Mouse (Mus musculus) spleen, adult 12 weeks (tissue): ENCODE results near the gene Usp40.
A peak's percentile ranks its signal among the peaks of the same experiment; 100 is the strongest.
"Not testable (repeated sequence)": the region's sequence is repeated elsewhere in the genome, so short reads cannot be mapped to it uniquely, and the experiment has no call there.

Source experiments
- DNase-seq: peaks from one replicate; pipeline ENCODE4 v3.0.0; 2022; ENCODE audit warnings: low spot score

Gene Usp40

DNA sequence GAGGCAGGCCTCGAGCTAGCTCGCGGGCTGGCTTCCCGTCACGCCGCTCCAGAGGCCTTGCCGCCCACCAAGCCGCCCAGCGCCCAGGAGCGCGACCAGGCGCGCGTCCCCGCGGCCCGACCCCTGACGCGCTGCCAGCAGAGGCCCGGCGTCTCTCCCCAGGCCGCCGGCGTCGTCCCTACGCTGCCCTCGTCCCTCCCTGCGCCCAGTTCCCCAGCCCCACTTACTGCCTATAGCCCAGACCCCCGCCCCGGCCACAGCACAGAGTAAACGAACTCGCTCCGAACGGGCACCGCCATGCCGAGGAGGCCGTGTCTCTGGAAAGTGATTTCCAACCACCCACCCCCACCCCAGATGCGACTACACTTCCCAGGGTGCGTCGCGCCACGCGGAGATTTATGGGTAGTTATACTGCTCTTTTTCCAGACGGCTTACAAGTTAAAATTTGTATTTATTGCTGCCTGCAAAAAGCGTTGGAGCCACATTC is at the start of gene Usp40:
Usp40 (minus strand) TSS at position 341 of the 487 bp plus-strand sequence.
- peak; percentile 46 for DNase-seq

DNA sequence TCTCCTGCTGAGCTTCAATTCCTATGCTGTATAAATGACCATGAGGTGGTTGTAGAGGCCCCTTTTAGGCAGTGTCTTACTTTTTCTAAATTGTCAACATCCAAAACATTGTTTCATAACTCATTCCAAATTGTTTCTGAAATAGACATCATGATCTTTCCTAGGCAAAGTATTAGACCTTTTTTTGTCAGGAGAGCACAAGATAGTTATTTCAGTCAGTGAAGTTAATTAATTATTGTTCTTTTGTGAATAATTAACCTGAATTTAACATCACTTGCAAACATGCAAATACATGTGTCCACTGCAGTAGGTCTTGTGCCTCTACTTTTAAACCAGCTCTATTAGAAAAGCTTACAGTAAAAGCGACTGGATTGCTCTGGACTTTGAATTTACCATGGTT is 46.7 kb upstream of the Usp40 start, which contains the start of gene Ugt1a10:
Ugt1a10 (plus strand) TSS at position 301 of the 400 bp plus-strand sequence.
- DNase-seq: no peak

DNA sequence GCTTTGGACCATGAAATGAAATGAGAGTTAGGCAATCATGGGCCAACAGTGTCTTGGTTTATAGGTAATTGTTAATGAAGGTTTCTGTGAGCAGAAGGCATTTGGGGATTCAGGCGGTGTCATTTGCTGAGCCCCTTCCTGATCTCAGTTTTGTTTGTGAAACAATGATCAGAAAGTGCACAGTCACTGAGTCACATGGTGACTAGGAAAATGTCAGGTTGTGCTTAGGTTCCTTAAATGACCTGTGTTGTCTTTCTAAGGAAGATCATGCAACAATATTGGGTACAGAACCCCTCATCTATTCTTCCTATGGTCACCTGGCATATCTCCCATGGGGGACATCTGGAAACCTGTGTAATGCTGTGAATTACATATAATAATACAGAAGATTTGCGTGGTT is 39.1 kb upstream of the Usp40 start:
- DNase-seq: not testable (repeated sequence)

DNA sequence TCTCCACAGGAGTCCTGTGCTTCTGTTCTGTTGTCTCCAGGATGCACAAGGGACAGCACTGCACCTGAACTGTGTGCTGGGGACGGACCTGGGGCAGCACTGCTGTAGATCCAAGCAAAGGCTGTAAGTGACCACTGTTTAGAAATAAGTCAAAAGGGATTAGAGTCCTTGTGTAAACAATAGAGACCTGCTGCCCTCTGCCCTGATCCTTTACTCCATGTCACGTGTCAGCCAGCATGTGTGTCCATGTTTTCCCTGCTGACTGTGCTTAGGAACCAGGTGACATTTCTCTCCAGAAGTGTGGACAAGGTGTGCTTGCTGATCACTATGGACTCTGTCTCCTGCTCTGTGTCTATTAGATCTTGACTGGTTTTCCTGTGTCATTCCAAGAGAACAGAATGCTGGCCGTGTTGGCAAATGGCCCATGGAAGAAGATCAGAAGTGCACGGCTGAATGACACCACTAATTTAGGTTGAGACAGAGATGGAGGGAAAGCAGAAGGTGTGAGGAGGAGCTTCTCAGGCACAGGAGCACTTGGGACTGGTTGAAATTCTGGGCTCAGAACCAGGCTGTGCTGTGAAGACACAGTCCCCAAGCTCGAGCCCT is 36.6 kb upstream of the Usp40 start:
- not testable (repeated sequence) for DNase-seq

DNA sequence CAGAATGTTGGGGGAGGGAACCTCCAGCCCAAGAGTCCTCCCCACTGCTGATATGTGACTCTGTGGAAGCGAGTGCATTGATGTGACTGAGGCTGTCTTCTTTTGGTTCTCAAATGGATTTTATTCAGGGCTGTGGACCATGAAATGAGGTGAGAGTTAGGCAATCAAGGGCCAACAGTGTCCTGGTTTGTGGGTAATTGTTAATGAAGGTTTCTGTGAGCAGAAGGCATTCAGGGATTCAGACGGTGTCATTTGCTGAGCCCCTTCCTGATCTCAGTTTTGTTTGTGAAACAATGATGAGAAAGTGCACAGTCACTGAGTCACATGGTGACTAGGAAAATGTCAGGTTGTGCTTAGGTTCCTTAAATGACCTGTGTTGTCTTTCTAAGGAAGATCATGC is 34.7 kb upstream of the Usp40 start:
- DNase-seq: not testable (repeated sequence)

DNA sequence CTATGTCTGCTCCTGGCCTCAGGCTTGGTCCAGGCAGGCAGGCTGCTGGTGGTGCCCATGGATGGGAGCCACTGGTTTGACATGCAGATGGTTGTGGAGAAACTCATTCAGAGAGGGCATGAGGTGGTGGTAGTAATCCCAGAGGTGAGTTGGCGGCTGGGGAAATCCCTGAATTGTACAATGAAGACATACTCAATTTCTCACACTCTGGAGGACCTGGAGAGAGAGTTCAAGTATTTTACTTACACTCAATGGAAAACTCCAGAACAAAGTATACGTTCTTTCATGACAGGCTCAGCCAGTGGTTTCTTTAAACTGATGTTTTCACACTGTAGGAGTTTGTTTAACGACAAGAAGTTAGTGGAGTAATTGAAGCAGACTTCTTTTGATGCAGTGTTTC is 16.9 kb upstream of the Usp40 start:
- not testable (repeated sequence) for DNase-seq

DNA sequence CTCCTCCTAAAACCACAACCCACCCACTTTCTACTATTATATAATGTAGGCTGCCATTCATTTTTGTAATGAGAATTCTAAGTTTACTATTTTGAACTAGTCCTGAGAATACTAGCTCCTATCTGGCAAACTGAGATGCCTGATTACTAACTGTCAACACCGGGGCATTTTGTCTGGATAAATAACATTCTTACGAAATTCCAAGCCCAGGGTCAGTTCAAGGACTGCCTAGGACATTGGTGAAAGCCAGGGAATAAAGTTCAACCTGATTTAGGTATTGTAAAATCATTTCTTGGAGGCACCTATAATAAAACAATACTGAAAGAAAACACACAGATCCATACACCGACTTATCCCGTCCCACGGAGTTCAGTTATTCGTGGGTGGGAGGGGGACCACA is 7.0 kb upstream of the Usp40 start:
- DNase-seq: no peak

DNA sequence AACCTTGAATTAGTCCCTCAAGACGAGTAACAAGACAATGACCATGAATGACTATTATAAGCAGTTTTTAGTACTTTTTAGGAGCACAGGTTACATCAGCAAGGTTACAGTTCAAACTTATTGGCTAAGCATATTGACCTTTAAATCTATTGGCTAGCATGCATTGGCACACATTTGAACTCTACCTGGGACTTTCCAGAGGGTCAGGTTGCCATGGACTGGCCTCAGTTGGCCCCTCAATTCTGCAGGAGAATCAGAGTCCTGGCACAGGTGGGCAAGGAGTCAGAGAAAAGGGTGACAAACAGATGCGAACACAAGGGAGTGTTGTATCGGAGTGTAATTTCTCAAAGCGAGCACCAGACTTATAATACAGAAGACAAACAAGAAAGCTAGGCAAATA is 6.3 kb upstream of the Usp40 start:
- no peak for DNase-seq

DNA sequence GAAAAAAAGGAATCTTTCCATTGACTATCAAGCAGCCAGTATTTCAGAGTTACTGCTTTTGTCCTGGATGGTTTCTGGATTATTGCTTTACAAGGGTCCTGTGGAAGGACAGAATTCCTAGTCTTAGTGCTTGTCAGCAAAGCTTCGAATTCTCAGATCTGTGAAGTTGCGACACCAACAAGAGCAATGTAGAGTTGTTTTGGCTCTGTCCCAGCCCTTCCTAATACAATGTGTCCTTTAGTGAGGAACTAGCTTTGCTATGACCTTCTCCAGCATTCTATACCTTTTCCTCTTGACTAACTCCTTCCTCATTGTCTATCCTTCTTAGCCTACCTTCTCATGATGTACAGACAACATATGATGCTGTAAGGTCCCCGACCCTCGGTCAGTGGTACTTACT is 5.8 kb upstream of the Usp40 start:
- DNase-seq: no peak

DNA sequence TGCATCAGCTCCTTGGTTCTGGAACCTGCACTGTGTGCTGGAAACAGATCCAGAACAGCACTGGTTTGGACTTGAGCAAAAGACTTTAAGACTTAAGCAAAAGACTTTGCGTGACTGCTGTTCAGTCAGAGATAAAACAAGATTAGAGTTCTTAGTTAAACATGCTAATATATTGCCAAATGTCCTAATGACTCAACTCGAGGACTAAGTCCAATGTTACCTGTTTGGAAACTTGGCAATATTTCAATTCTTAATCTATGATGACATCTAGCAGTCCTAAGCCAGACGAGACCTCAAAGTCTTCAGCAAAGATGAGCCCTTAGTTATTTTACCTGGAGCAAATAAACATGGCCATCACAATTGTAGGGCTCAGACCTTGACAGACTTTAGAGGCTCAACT is 5.4 kb upstream of the Usp40 start:
- DNase-seq: no peak

DNA sequence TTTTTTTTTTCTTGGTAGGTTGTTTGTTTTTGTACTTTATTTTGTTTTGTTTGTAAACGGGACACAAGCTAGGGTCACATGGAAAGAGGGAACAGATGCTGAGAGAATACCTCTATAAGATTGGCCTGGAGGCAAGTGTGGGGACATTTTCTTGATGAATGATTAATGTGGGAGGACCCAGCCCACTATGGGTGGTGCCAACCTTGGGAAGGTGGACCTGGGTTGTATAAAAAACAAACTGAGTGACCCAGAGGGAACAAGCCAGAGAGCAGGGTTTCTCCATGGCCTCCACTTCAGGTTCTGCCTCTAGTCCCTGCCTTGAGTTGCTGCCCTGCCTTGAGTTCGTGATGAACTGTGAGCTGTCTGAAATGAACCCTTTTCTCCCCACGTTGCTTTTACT is 1.2 kb upstream of the Usp40 start:
- no peak for DNase-seq

DNA sequence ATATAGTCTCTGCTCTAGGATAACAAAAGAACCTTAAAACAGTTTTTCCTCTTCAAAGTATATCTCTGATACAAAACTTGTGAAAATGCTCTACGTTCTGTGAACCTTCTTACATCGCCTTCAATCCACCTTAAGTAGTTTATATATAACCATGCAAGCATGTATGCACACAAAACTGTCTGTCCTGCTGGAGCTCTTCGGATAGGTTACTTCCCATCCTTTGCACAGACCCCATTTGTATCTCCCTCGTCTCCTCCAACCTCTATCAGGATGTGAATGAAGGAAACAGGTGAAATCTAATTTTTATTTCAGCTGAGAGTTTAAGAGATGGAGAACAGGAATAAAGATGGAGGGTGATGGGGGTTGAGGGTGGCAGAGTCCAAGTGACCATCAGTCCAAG is 384 bp upstream of the Usp40 start:
- DNase-seq: no peak

DNA sequence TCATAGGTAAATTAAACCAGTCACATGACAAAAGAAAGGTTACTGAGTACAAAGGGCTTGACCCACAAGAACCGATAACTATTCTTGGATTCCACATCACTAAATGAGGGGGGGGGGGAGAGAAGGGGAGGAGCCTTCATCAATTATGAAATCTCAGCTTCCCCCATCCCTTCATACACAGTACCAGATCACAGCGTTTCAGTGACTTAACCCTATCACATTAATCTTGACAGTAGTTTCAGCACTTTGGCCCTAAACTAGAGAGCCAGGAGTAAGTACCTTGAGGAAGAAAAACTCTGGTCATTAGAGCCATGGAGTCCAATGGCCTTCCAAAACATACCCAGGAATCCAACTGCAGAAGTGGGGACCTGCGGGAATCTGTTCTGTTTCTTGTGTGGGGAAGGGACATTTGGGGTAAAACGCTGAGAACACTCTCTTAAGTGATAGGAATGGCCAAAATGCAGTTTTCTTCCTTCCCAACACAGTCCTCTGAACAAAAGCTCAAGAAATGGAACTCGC is 600 bp downstream of the Usp40 start:
- no peak for DNase-seq

DNA sequence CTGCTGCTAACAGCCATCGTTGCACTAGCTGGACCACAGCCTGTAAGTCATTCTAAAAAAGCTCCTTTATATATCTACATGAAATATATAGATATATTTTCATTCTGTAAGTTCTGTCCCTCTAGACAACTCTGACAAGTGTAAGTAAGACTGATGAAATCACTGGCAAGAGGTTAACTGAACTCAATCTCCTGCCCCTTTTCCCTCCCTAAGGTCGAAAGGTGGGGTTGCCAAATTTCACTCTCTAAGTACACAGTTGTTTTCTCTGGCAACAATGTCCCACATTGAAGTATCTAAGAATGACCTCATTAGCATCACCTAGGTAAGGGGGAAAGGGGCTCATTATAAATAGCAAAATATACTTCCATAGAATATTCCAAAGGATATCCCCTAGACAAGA is 15.6 kb downstream of the Usp40 start:
- no peak for DNase-seq

DNA sequence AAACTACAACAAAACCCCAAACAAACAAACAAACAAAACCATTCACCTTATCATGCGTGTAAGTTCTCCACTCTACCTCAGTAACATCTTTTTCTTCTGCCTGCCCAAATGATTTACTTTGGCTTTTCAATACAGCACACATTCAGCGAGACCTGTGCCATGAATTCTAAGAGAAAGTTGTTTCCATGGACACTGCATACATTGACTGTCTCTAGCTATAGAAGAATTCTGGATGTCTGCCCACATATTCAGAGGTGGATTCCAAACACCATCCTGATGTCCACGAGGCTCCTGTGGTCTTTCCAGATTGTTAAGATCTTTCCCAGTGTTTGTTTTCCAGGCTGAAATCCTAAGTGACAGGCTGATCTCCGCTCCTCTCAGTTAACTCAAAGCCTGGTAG is 26.1 kb downstream of the Usp40 start:
- DNase-seq: no peak

DNA sequence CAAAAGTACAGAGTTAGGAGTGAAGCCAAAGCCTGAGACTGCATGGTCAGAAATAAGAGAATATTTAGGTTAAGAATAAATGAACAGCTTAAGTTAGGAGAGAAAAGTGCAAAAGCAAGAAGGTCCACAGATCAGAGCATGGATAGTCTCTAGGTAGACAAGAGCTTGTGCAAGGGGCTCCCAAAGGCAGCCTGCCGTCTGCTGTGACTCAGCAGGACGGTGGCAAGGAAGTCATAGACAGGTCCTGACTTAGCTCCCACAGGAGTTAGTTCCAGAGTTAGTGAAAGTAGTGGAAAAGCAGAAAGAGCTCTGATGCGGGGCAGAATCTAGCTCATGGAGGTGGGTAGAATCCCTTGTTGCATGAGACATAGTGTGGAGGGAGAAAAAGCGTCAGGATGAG is 38.0 kb downstream of the Usp40 start:
- DNase-seq: no peak

DNA sequence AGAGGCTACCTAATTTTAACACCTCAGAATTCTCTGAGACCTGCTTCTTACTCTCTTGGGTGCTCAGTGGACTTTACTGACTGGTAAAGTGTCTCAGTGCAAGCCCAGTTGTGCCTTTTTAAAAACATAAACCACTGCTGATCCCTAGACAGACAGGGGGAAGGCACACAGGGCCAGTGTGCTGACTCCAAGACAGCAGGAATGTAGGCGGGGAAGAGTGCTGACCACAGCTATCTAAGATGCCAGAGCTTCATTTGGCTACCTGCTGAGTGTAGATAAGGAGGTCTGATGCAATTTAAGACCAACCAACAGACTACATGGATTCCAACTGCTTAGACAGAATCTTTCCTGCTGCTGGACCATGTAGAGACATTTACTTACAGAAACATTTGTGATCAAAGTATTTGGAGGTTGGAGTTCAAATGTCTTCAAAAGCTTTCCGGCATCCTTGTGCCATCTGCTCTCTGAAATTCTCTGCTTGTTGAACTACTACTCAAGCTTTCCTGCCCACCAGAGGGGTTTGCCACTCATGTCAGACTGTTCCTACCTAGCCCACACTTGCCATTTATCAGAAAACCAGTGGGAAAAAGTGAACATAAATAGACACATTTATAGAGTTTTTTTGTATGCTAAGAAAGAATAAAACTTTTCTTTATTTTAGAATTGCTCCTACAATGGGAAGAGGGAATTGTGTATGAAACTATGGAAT is 46.7 kb downstream of the Usp40 start:
- DNase-seq: peak; percentile 75

DNA sequence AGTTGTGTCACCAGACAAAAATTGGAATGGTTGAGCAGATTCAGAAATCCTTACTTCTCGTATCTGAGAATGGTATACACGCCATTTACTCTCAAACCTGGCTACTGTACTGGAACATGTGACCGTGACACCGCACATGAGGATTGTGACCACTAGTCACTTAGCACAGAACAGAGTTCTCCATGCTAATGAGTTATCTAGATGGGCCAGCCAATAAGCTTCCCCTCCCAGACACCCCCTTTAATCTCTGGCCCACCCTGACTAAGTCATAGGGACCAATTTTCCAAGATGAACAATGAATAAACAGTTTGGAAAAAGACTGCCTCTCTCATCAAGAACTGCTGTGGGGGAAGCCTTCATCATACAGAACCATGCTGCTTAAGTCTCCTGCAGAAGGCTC is 47.6 kb downstream of the Usp40 start:
- no peak for DNase-seq

DNA sequence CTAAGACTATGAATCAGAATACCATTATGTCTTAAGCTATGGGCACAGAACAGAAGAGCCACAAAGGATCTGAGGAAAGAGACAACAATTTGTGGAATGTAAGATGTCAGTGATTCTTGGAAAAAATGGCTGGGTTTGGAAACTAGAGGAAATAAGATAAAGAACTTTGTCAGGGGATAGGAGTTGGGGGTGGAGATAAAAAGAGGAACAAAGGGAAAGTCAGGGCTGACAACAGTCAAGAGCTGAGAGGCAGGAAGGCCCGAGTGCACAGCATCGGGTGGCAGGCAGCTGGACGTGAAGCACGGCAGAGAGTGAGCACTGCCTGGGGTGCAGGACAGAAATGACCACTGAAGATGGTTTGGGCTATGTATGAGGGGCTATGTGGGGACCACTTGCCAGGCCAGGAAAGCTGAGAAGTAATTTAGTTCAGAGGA is 48.3 kb downstream of the Usp40 start:
- no peak for DNase-seq

DNA sequence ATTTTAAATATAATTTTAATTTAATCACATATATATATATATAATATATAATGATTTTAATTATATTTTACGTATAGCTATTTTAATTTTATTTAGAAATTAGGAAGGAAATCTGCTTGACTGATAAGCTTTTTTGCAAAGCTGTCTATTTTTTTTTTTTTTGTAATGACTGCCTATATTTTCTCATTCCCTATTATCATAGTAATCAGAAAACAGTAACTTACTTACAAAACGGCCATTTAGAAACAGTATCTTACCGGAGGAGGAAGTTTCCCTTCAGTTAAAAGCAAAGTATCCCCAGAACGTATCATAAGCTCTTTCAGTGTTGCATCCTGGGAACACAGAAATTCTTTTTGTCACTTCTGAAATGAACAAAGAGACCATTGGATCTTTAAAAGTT is 48.8 kb downstream of the Usp40 start:
- no peak for DNase-seq

DNA sequence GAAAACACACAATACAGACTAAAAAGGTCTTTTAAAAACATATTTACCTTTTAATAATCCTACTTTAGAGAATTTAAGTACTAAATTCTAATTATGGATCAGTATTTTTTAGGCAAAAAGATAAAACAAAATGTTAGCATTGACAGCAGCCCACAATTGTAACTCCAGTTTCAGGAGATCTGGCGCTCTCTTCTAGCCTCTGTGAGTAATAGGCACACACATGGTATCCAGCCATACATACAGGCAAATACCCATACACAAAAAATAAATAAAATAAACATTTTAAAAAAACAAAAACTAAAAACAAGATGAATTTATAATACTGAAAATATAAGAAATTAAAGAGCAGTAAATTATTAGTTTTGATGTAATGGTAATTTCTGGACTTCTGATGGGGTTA is 49.4 kb downstream of the Usp40 start:
- DNase-seq: no peak

DNA sequence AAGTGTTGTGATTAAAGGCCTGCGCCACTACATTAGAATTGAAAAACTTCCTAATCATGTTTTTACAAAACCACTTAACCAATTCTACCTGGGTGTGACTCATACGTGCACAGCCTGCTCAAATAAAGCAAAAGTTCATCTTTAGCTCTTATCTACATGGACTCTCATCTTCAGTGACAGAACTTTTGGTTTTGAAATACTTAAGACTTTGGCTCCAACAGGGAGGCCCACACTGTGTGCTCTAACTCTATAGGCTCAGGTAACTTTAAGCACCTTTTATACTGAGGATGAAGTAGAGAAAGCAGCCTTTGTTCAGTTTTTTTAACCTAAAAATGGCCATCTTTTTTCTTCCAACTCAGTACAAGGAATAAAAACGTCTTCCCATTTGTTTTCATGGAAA is 55.3 kb downstream of the Usp40 start:
- no peak for DNase-seq

DNA sequence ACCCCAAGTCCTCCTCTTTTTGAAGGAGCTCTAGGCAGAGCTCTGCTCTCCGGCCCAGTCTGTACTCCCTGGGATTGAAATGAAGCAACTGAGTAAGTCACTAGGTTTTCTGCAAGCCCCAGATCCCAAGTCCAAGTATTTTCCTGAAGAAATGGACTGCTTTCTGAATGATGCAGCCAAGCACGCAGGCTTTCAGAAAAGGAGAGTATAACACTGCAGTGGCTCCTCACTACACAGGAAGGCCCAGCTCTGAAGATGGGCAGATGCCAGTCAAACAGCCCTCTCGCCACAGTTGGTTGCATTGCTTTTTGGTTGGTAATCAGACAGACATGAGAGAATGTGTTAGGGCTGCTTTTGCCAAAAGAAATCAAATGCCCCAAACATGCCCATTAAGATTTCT is 56.7 kb downstream of the Usp40 start:
- no peak for DNase-seq

DNA sequence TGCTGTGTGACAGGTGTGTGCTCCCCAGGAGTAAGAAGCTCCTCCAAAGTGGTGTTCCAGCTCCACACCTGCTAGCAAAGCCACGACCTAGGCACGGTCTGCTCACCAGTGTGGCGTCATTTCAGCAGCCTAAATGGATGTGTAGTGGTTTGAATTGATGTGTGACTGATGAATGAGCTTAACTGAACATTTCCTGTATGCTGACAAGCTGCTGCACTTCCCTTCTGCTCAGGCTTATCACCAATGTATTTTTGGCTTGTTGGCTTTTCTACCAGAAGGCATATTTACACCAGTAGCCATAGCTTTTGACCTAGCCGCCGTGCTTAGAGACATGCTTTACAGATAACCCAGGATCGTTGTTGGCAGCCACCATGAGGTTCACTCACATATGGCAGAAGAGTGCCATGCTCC is 60.7 kb downstream of the Usp40 start:
- no peak for DNase-seq
